Mouse (Mus musculus) gastrocnemius, adult 18-20 months (tissue): ENCODE data around the gene Tsn. TPM values are rescaled to one million over a fixed set of nuclear protein-coding genes. Genes with fewer than 3 reads are reported as not detected.

ENCODE experiments used
- DNase-seq: peaks from one replicate; pipeline ENCODE4 v3.0.0; 2021; ENCODE audit warnings: low spot score
- long read RNA-seq, 2 experiments: library from polyadenylated mRNA; stranded (forward); transcript quantifications; one replicate each; pipeline ENCODE4 v2.0.0; 2021
- total RNA-seq, 2 experiments: library from RNA; stranded (reverse); gene quantifications; 2 replicates each; pipeline ENCODE4 v1.2.3; 2021

Tsn gene
- total RNA-seq: 10 to 100 TPM; 51.5 to 53.4 TPM
- long read RNA-seq, experiment 1, full-length matches to known transcripts: 59 of 77 reads
- long read RNA-seq, experiment 1, partial matches to known transcripts: 0 of 77 reads
- long read RNA-seq, experiment 1, other reads (novel, unspliced or antisense): 18 of 77 reads
- long read RNA-seq, experiment 2, full-length matches to known transcripts: 52 of 63 reads
- long read RNA-seq, experiment 2, partial matches to known transcripts: 0 of 63 reads
- long read RNA-seq, experiment 2, other reads (novel, unspliced or antisense): 11 of 63 reads

DNA sequence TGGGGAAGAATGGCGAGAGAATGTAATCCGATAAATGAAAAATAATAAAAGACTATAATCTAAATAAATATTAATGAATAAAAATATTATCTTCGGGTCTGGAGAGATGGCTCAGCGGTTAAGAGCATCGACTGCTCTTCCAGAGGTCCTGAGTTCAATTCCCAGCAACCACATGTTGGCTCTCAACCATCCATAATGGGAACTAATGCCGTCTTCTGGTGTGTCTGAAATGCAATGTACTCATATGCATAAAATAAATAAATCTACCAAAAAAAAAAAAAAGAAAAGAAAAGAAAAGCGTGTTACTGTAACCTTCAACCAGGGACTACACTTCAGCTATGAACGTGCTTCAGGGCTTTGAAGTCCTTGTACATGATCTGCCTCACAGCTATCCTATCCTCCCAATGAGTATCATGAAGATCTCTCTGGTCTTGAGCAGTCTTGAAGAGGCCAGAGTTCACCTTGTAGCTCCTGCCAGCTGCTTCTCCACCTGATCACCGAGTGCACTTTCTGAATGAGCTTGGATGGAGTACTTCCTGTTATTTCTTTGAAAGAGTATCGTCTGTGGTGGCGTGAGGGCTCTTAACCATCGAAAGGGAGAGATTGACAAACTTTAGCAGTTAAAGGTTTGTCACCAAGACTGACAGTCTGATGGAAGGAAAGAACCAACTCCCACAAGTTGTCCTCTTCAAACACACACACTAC lies at the start of gene Tsn:
Gene Tsn (minus strand): TSS at position 118 of the 705 bp plus-strand sequence.
- no peak for DNase-seq

DNA sequence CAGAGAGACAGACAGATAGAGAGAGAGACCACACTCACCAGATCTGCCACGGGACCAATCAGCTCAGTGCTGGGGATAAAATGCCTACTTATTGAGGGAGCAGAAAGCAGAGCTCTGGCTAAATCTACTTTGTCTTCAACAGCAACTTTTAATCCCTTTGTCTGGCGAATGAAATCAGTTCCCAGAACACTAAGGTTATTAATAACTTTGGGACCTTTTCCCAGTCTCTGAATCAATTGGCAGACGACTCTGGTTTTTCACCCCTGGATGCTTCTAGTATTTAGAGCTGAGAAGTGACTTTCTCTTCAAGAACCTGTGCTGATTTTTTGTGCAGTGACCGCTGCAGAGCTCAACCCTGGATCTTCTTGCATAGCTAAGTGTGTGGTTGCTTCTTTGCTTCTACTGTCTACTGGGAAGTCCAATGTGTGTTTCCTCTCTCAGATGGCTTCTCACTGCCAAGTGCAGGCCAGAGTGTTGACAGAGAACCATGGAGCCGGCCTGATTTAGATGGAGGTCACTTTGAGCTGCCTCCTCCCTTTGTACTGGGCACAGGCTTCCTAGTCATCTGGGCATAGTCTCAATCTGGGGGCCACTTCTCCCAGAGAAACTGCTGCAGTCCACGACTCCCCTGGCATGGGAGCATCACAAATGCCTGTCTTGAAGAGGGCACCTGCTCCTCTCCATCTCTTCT lies 47.7 kb upstream of the Tsn start:
- peak; percentile 25 for DNase-seq

DNA sequence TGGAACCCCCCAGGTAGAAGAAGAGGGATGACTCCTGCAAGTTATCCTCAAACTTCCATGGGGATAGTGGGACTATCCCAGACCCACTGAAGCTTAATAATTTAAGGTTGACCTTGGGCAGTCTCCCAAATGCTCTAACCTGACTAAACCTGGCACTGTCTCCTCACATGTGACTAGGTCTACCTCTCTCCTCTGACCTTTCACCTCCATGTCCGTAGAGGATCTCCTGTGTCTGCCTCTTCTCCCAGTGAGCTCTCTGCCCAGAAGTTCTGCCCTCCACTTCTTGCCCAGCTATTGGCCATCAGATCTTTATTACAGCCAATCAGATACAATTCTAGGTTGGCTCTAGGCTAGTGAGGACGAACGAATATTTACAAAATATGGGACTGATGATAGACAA lies 38.4 kb upstream of the Tsn start:
- no peak for DNase-seq

DNA sequence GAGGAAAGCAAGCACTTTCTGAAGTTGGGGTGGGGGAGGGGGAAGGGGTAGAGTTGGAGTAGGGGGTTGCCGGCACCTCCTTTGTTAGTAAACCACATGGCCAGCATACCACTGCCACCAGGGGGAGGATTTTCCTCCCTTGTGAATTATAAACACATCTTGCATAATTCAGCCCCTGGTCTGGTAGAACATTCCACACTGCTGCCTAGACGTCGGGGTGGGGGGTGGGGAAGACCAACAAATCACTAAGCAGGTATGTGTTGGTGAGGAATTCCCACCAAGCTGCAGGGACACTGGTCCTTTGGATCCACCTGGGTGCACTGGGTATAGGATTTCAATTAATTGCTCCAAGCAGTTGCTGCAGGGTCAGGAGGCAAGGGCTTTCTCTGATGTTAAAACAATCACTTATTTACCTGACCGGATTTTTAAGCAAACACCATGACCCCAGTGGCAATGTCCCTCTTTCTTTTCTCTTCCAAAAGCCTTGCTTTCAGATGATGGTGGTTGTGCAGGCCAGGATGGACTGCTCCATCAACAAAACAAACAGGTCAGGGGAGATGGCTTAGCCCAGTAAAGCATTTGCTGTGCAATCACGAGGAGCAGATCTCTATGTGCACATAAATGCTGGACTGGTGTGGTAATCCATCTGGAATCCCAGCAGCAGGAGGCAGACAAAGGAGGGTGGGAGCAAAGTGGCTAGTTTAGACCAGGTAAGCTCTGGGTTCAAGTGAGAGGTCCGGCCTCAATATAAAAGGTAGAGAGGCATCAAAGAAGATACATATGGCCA lies 32.3 kb upstream of the Tsn start:
- no peak for DNase-seq

DNA sequence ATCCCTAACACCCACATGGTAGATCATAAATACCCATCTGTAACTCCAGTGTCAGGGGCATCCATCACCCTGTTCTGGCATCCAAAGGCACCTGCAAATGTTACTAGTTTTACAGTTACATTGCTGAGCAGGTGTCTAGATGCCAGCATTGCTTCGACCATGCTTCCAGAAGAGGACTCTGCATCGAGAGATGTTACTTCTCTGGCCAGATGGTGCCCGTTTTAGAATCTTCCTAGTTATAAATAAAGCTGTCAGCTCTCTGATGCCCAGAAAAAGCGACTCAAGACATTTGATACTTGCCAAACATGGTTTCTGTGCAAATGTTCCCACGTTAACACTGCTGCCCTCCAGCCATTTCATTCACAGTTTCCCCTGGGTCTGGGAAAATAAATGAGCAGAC lies 26.4 kb upstream of the Tsn start:
- DNase-seq: peak; percentile 29

DNA sequence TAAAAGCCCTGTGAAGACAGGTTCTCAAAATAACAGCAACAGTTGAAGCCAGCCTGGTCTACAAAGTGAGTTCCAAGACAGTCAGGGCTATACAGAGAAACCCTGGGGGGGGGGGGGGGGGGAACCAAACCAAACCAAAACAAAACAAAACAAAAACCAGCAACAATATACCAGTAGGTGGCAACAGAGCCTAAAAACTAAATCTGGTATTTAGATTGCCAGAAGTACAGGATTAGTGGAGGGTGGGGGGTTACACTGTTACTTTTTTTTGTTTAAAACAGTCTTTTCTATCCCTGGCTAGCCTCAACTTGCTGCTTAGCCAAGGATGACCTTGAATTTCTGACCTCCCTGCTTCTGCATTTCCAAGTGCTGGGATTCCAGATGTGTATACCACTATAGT lies 24.3 kb upstream of the Tsn start:
- DNase-seq: no peak

DNA sequence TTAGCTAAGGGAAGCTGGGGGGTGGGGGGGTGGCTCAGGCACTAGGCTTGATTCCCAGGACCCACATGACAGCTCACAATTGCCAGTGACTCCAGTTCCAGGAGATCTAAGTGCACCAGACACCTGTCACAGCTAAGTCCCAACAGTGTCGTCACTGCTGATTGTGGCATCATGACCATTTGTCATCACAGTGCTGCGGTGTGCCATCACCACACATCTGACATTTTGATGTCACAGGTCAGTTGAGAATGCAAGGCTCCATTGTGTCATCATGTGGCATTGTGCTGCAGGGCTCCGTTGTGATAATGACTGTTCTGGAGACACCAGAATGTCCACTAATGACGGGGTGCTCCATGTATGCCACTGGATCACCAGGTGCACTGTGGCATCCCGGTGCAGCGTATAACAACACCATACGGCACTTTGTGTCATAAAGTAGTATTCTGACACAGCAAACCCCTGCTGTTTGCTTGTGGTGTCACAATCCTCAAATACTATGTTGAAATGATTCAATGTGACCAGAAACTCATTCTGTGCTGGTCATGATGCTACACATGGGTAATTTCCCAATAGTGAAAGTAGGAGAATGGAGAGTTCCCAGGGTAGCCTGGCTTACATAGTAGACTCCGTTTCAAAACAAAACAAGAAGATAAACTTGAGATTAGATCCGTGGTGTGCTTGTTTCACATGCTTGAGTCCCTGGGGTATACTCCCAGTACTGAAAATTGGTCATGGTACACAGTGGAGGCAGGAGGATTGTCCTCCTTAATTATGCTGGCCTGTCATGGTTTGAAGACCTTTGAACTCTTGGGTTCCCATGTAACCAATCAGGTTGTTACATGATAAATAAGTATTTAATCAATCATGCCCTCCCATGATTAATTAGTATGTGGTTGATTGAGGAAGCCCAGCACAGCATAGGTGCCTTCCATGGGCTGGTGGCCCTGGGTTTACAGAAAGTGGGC lies 23.5 kb upstream of the Tsn start:
- peak; percentile 7 for DNase-seq

DNA sequence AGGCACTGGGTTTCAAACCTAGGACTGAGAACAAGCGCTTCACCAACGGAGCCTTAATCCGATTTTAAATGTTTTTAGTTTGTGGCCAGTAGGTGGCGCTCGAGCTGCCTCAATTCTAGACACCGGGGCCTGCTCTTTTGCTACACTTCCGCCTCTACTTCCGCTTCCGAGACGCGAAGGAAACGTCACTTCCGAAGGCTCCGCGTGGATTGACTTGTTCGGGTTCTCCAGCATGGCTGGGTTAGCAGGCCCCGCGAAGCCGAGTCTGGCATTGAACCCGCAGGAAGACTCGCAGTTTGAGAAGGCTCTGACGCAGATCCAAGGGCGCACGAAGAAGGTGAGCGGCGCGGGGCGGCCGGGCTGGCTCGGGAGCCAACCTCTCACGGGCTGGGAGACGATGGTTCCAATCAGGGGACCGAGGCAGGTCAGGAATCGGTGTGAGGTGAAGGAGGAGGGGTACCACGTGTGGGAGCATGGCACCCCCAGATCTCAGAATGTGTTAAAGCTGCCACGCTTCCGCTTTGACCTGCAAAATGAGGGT lies 10.2 kb upstream of the Tsn start, which contains the start of gene Nifk:
Gene Nifk (plus strand): TSS at position 179 of the 541 bp plus-strand sequence.
- peak; percentile 93 for DNase-seq

DNA sequence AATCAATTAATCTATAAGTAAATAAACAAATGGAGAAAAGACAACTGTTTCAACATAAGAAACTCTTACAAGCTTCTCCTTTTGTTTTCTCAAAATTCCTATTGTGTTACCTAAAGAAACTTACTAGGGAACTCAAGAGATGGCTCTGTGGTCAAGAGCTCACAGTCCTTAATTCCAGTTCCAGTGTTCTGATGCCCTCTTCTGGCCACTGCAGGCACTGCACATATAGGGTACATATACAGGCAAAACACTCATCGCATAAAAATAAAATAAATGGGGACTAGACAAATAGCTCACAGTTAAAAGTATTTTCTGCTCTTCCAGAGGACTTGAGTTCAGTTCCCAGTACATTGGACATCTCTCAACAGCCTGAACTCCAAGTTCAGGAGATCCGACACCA lies 9.2 kb upstream of the Tsn start:
- no peak for DNase-seq

DNA sequence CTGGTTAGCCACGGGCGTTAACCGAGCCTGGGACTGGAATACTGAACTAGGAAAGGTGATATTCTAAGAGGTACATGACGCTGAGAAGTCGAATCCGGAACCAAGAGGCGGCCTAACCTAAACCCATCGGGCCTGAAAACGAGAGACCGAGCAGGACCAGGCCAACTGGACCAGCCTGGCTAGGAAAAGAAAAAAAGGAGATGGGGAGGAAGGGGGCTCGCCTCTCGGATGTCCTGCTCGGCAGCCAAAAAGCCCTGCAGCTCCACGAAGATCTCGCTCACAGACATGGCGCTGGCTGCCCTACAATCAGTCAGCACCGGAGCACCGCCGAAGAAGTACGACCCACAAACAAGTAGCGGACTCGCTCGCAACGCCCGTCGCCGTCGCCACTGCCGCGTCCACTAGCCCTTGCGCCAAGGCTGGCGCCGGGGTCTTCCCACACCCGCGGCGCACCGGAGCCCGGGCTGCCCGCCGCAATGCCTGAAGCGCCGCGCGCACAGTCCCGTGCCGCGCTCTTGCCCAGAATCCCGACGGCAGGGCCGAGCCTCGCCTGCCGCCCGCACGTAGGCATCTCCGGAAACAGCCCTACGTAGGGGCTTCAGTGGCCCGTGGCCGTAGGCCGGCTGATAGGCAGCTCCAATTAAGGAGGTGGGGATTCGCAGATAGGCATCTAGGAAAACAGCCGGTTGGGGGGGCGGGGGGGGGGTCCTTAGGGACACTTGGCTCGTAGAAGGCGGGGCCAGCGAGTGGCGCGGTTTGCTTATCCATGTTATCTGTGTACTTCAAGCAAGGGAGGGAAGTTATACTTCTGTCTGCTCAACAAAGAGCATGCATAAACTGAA lies 538 bp downstream of the Tsn start:
- DNase-seq: peak; percentile 82

DNA sequence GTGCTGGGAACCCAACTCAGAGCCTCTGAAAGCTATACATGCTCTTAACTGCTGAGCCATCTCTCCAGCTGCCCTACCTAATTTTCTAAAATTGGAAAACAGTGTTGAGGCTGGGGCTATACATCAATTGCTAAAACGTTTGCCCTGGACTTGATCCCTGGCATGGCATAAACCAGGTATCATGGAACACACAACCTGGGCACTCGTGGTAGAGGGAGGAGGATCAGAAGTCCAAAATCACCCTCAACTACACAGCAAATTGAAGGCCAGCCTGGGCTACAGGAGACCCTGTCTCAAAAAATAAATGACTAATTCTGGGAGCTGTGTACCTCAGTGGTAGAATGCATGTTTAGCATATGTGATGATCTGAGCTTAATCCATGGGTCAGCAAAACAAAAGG lies 13.8 kb downstream of the Tsn start:
- no peak for DNase-seq

DNA sequence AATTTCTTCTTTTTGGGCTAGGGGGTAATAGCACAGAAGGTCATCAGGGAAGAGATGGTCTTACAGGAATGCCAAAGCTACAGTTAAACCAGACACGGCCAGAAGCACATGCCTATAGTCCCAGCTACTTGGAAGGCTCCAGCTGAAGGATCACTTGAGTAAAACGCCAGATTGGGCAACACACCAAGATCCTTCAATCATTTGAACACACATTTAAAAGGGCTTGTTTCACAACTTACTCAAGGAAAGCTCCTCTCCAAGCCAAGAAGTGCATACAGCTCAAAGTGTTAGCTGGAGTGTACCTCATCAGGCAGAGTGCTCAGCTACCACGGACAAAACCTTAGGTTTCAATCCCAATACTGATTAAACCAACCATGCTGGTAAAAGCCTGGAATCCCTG lies 14.9 kb downstream of the Tsn start:
- DNase-seq: no peak

DNA sequence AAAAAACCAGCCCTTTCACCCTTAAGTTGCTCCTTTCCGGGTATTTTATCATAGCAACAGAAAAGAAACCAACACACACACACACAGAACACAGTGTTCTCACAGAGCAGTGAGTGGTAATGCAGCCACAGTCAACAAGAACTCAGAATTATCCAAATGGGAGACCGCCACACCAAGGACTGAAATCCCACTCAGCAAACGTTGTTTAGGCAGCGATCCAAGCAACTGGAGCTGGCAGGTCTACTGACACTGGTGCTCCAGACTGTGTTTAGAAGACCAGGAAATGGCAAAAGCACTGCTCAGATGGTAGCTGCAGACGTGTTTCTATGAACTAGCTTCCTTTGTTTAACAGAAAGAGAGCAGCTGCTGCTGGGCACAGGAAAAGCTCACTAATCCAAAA lies 16.7 kb downstream of the Tsn start:
- DNase-seq: no peak

DNA sequence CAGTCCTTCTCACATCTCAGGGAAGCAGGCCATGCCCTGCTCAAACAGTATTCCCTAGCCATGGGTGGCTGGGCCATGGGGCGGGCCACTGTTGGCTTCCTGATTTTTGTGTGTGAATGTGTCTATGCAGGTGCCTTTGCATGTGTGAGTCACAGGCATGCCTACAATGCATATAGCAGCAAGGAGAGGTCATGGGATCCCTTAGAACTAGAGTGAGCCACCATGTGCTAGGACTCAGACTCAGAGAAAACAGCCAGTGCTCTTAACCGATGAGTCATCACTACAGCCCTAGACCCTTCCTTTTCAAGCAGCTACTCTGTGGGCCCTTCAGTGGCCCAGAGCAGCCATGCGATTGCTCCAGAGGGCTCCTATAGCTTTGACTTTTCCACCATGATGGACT lies 17.3 kb downstream of the Tsn start:
- no peak for DNase-seq

DNA sequence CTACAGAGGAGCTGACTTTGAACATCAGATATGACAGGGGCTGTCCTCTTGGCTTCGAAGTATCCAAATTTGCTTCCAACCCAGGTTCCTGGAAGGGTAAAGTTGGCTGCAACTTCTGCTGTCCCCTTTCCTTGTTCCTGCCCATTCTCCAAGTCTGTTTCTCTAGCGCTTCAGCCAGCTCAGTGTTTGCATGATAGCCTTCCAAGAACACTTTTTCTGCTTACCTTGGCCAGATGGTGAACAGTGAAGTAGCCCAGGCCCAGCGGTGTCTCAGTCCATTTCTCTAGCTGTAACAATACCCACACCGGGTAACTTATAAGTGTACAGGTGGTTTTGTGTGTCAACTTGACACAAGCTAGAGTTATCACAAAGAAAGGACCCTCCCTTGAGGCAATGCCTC lies 19.2 kb downstream of the Tsn start:
- DNase-seq: no peak

DNA sequence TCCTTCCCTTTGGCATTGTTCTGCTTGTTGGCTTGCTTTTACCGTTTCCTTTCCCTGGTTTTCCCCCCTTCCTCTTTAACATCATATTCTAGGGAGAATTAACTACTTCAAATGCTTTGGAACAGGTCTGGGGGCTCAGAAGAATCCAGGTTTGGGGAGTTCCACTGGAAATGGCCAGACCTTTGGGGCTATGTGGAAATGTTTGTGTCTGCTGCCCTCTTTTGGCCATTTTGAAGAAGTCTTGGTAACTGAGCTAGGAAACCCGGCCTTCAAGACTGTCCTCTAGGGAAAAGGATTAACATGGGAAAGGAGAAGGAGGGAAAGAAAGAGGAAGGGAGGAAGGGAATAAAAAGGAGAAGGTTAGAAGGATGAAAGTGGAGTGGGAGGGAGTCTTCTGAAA lies 36.4 kb downstream of the Tsn start:
- DNase-seq: no peak

DNA sequence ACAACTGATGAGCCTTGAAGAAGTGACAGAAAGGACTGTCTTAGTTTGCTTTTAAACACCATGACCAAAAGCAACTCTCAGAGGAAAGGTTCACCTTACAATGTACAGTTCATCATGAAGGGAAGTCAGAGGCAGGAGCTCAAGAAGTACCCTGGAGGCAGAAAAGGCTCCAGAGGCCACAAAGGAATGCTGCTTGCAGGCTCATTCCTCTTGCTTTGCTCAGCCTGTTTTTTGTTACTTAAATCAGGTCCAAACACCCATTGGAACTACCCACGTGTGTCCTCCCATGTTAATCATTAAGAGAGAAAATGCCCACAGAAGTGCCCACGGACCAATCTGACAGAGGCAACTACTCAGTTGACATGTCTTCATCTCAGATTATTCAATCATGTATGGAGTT lies 59.6 kb downstream of the Tsn start:
- no peak for DNase-seq
